Mouse (Mus musculus) testis, postnatal 10 days (tissue): ENCODE results near the gene Mien1.

Source experiments
- DNase-seq: peaks from one replicate; pipeline ENCODE4 v3.0.0; 2021; ENCODE audit warnings: low spot score

Mien1 gene

DNA sequence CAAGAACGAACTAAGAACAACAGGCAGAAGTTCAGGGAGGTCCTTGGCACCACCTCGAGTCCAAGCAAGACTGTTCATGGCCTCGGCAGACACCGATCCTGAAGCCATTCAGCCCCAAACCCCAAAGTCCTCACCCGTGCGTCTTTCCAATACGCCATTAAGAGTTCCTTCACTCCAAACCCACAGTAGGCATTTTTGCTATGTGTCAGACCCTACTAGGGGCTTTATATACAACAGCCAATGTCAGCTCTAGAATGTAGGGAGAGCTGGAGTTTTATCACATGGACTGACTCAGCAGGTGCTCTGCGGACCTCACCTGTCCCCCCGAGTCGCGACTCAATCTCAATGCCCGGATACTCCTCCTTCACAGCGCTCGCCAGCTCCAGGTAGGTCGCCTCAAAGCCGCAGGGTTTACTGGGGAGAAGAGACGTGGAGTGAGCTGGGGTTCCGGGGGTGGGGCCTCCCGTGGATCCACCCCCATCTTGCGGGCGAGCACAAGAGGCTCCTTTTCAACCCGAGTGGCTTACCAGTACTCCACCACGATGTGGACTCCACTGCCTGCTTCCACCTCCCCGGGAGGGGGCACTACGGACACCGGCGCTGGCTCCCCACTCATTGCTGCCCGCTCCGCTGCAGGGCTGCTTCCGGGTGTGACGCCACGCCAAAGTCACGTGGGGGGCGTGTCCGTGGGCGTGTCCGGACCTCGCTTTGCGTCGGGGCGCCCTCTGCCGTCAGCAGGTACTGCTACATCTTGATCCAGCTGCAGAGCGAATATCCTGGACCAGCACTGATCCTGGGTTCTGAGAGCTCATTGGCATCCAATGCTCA is at the start of gene Mien1:
Mien1 (minus strand) TSS at position 661 of the 828 bp plus-strand sequence.
- peak; percentile 100 for DNase-seq

DNA sequence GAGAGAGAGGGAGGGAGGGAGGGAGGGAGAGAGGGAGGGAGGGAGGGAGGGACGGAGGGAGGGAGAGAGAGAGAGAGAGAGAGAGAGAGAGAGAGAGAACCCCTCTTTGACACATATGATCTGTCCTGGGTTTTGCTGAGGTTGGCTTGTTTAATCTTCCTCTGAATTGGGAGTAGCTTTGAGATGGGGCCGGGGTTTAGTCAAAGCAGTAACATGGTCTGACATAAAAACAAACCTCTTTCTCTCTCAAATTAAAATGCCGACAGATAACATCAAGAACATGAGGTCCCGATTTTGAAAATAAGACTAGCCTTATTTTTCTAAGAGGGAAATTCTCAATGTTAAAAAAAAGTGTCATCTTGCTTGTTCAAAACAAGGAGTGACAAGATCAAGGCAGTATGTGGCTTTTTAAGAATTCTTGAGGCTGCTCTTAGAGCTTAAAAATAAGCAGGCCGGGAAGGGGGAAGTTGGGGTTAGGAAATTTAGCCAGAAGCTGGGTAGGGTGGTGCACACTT is 48.8 kb upstream of the Mien1 start:
- DNase-seq, result no peak

DNA sequence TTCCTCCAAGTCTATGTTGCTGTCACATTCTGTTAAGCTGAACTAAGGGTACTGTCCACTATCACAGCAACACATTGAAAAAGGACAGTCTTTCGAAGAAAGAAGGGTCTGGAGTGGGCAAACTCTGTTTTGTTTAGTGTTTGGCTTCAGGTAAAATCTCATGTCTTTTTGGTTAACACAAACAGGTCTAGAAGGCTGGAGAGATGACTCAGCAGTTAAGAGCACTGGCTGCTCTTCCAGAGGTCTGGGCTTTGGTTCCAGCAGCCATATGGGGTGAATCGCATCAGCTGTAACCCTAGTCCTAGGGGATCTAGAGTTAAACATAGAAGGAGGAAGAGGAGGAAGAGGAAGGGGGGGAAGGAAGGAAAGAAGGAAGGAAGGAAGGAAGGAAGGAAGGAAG is 47.0 kb upstream of the Mien1 start:
- no peak for DNase-seq

DNA sequence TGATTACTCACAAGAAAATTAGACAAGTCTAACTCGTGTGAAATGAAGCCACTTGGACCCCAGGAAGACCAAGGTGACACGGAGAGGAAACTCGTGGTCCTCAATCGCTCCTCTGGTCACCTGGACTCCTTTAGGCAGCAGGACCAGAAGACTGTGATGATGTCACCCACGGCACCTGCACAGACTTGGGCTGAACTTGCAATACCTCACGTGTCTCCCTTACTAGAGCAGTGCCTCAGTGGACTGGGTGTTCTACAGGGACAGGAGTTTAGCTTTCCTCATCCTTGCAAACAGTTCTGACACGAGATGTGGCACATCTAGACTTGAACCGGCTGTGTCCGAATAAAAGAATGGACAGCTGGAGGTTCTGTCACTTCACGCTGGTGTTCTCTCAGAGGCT is 43.3 kb upstream of the Mien1 start:
- DNase-seq, result no peak

DNA sequence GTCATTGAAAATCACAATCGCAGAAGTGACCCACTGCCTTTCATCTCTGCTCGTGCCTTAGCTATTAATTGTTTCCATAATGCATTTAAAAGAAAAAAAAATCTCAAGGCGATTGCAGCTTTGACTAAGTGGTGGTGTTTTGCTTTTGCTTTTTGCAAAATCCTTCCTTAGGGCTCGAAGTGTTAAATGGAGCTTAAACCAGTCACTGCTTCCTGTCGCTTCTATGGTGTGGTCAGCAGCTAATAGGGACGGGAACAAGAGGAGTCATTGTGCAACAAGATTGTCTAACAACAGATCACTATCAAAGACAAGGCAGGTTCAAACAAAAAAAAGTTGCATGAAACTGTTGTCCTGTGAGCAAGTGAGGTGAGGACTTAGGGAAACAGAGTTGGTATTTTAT is 42.4 kb upstream of the Mien1 start:
- no peak for DNase-seq

DNA sequence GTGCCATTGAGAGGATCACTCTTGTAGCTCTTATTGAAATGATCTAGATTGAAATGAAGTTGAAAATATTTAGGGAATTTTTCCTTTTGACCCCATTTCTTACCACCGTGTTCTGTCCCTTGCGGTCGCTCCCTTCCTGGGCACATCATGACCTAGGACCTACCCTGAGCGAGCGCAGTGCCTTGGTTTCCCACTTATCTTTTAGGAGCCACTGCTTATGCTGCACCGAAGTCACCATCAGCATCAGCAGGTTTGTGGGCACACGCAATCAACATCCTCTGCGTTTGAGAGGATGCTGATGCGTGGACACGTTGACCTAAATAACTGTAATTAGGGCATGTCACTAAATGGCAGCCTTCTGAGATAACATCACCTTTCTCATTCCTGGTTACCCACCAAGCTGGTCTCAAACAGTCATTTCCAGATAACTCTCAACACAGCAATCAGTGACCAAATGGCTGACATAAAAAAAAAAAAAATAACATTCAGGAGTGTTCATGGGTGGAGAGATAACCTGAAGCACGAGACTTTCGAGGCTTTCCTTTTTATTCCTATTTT is 41.2 kb upstream of the Mien1 start:
- no peak for DNase-seq

DNA sequence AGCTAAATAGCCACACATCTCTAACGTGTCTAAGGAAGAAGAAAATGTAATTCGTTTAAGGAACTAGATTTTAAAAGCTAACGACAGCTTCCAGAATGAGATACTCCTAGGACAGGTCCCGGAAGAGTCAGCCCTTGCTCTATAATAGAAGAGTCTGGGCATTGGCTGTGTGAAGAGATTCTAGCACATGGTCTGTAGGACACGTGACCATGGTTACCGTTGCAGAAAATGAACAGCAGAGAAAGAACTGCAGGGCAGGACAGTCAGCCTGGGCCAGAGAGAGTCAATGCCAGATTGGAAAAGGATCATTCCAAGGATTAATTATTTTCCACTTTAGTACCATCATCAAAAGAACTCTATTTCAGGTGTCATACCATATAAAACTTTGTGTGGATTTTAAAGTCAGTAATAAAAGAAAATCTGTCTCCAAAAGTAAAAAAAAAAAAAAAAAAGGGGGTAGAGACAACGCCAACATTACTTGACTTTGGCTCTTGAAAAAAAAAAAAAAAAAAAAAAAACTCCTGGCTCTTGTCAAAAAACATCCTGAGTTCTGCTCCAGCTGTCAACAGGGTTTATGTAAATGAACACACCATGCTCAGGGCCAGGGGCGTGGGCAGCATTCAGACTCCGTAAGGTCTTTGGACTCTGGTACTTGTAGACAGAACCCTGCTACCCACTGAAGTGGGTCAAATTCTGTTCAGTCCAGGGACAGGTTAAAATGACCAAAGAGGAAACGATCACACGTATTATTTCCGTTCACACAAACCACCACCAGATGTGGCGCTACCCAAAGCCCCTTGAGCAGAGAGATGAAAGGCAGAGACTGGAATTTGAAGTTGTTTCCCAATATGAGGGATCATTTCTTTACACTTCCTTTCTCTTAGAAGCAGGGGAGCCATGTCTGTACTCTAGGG is 40.5 kb upstream of the Mien1 start:
- DNase-seq, result no peak

DNA sequence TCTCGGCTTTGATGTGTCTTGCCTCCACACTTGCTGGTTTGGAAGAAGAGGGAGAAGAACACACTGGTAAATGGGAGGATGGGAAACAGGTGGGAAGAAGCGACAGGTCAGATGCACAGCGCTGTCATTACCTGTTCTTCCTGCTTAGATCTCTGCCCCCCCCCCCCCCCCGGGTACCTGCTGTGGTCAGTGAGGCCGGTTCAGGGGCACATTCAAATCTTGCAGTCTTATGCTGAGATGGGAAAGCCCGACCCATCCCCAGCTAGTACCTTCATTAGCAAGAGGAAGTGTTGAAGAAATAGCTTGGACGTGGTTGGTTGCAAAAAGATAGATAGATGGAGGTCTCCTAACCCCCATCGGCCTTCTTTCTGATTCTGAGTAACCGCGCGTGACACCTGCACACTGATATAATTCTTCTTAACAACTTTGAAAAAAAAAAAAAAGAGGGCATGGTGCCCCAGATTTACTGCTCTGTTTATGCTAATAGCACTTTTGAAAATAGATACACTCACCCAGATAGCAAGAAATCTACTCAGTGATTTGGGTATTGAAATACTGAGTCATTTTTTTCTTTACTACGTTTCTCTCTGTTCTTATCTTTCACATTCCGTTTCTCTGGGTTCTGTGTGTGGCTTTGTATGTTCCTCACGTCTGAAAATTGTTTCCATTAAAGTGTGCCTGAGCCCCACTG is 38.4 kb upstream of the Mien1 start:
- no peak for DNase-seq

DNA sequence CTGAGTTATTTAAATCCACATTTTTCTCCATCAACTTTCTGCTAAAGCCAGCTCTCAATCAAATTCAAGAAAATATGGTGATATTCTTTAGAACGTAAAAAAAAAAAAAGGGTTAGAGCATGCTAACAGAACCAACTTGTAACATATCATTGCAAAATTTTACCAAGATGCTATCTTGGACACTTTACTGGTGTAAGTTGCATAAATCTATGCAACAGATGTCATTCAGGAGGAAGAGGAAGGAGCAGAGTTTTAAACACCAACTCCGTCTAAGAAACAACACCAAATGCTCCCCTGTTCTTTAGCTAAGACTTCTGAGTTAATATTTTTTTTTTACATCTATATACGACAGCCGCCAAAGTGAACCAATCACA is 37.6 kb upstream of the Mien1 start:
- DNase-seq, result no peak

DNA sequence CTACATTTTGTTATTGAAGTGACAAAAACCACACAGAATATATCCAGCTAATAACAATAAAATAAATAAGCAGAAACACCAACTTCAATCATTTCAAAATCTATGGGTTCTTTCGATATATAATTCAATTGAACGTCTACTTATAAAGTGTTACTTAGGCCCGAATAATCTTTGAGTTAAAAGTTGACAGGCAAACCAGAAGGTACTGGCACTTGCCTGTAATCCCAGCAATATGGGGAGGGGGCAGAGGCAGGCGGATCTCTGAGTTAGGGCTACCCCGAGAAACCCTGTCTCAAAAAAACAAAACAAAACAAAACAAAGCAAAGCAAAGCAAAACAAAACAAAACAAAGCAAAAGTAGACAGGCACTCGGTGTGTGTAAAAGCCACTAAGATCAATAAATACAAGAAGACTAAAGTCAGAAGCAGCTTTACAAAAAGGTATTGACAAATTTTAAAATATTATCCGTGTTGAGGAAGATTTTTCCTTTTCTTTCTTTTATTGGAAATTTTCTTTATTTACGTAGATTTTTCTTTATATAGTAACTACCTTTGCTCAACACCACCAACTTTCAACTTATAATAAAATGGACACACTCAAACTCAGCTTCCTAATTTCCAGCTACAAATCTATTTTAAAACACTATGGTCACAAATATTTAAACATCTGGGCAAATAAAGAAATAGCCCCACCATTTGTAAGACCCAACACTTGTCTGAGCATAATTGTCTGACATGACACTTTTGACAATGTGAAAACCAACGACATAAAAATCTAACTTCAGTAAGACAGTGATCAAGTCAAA is 37.0 kb upstream of the Mien1 start:
- no peak for DNase-seq

DNA sequence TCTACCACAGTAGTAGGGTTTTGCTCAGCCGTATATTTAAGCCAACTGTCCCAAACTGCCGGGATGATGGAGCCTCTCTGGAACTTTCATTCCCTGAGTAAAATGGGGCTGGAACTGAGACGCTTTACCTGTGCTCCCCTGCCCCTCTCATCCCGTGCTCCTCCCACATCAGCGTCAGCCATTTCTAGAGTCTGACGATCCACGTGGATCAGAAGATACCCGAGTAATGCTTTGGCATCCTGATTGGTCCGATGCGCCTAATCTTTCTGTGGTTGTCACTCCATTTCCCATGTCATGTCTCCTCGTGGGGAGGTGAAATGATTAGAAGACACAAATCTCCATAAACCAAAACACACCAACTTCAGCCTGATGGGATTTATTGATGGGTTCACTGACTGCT is 36.2 kb upstream of the Mien1 start:
- DNase-seq, result no peak

DNA sequence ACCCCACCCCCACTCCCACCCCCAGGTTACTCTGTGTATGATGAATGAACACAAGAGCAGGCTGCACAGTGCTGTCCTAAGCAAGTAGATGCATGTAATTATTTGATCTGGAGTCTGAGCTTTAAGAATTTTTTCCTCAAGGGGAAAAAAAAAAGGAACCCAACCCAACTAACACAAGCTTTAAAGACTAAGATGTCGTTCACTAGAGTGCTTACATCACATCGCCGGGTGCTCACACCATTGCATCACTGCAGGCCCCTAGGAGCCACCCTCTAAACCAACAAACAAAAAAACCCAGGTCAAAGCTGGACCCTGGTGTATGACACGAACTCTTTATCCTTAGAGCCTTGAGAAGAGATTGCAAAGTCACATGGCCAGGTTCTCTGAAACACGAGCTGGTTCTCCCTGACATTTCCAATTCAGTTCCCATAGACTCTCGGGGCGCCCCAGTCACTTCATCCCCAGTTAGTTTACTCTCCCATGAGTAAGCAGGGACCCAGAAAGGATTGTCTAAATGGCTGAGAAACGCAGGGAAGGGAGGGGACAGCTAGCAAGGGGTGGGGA is 35.2 kb upstream of the Mien1 start:
- no peak for DNase-seq

DNA sequence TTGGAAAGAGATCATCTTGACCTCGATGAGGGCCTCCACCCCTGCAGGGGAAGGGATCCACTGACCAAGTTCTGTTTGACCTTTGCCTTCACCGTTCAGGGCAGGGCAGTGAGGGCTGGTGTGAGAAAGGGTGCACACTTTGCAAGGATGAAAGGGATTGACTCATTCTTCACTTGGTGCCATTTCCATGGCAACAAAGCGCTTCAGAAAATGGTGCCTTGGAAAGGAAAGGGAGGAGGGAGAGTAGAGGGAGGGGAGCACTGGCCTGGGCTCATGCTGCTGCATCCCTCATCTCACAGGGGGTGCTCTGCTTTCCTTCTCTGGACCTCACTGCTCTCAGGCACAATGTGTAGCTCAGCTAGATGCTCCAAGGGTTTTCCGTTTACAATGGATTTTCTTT is 33.9 kb upstream of the Mien1 start:
- DNase-seq, result no peak

DNA sequence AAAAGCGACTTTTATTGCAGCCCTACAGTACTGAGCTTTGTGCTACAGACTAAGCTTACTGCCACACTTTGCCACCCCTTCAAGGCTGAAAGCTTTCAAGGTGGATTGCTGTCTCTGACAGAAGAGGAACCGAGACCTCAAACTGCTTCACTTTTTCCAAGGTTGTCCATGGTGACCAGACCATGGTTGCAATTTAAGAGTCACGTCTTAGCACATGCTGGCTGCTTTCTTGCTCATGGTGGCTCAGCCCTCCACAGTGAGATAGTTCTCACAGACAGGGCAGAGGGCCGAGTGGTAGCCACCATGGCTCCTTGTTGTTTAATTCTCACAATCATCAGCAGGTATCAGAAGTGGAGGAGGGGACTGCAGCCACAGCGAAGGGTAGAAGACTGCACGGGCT is 32.0 kb upstream of the Mien1 start:
- DNase-seq, result no peak

DNA sequence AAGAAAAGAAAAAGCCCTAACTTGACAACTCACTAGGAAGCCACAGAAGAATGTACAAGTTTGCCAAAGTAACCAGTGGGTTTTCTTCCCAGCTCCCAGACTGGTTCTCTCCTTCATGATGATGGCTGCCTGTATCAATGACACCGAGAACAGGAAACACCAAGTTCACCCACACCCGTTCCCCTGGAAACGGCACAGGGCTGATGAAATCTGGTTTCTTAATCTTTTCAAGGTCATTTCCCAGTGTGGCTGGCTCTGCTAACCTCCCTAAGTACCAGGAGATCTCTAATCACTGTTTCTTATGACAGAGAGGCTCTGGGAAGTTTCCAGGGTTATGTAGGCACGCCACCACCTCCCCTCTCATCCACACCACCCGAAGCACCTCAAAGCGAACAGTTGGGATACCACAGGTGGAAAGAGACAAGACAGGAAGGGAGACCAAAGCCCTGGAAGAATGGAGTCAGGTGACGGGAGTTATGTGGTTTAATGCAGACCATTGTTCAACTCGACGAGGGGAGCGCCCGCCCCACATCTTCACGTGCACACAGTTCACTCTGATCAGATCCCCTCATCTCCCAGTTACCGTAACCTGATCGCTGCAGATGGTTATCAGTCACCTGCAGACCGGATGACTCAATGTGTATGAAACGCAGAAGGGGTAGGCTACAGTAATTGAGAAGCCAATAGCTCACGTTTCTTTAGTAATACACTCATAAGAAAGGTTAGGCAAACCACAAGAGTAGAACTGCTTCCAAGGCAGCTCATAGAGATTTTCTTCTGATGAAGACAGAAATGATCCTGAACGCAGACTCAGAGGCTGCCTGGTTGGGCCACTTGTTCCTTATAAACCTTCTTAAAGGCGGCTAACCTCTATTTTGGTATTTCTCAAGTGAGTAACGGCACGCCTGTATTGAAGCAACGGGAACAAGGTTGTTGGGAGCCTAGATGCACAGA is 31.2 kb upstream of the Mien1 start:
- DNase-seq, result no peak

DNA sequence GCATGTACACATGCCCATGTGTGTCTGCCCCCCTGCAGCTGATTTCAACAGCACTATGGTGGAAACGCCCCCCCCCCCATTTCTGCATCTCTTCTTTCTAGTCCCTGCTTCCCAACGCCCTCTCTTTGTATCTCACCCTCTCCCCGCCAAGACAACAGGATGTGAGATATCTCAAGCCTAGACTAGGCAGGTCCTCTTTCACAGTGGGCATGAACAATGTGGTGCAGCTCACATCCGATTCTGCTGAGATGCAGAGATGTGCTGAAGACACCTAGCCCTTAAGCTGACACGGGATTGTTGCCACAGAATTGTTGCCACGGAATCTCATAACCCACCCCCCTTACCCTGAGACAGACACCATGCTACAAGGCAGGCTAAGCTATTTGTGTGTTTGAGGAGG is 25.7 kb upstream of the Mien1 start:
- DNase-seq, result no peak

DNA sequence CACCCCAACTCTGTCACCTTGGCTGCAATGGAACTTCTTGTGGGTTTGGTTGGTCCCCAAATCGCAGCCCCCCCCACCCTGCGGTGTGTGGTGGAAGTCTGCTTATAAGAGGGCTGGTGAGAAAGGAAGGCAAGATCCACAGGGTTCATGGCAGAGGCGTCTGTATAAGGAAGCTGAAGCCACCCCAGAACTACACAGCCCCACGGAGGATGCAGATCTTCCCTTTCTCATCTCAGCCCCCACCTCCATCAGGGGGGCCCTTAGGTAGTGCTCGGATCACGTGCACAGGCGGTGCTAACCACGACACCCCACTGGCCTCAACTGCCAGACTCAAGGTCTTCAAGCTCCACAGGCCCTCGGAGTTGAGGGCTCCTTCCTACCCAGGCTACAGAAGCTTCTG is 25.1 kb upstream of the Mien1 start:
- no peak for DNase-seq

DNA sequence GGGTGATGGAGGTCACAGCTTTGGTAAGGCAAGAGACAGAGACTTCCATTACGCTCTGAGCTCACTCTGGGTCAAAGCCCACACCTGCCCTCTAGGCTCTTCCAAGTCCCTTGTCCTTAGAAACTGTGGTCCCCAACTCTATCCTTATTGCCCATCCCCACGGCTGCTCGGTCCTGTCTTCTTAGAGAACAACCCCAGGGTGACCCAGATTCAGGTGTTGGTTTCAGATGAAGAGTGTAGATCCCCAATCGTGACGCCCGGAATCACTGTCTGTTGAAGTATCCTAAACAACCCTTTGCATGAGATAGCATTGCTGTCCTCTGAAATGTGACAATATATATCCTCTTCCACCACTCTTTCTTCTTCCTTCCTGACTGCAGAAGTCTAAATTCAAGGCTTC is 23.5 kb upstream of the Mien1 start:
- no peak for DNase-seq

DNA sequence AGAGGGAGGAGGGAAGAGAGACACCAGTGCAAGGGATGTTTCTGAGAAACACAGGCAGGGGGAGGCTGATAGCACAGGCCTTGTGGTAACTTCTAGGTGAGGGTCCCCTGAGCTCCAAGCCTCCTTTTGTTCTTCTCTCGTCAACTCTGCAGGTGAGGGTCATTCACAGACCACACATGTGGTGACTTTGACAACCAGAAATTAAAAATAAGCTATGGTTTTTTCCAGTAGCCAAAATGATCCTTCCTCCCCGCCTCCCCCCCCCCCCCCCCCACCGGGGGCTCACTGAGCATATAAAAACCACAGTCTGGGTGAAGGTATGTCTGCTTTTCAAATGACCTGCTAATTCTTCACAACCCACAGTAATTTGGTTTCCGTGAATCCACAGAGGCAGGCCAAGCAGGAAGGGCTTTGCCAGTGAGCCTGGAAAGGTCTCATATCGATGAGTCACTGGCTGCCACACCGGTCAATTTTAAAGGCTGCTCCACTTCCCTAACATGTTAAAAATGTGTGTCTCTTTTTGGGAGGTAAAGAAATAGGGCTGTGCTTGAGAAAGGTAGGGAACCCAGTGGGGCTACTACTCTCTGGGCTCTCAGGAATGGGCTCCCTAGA is 22.4 kb upstream of the Mien1 start:
- DNase-seq, result no peak
